Mouse (Mus musculus) lung, adult 2 months (tissue): Measurements from ENCODE around the gene H2-Aa.

Source experiments
- CTCF ChIP-seq: fragments of 200-500 bp; IDR thresholded peaks from 2 replicates; pipeline ENCODE4 v1.5.1; 2011; ENCODE audit warnings: mild to moderate bottlenecking, low read length, control low read depth; ENCODE audit not compliant: insufficient read depth
- POLR2A ChIP-seq: fragments of 200-500 bp; IDR thresholded peaks from 2 replicates; pipeline ENCODE4 v1.6.1; 2011; ENCODE audit warnings: low read depth, mild to moderate bottlenecking, control low read depth, low read length, borderline replicate concordance; ENCODE audit errors: extremely low read depth

- no peak for TF ChIP-seq POLR2A
- TF ChIP-seq CTCF, result no peak
These were observed 20.5 kb upstream of the H2-Aa start for GRCm38 (mm10) chr17:34308161-34308560.
